8 mouse cellular contexts compared by ENCODE assay signal in genomic region chr12:113219867-113220266, GRCm38 (mm10). TPM values are rescaled to one million over a fixed set of nuclear protein-coding genes. Genes with fewer than 3 reads are reported as not detected.
DNase-seq lines count a peak whose midpoint lies in the region; ATAC-seq and TF ChIP-seq lines count a peak whose summit lies in the region.

No protein-coding gene starts in this region.

- peak; percentile 91 for TF ChIP-seq CTCF in ES-Bruce4 (IDR thresholded peaks at IDR 0.05; ENCODE audit: low read depth, low read length)

- no peaks in the 10 kb centered on the region for H3K36me3 ChIP-seq in heart, embryonic 11.5 days (ENCODE audit: control insufficient read depth, insufficient read depth, low read length)
- H3K36me3 ChIP-seq in ES-Bruce4 (ENCODE audit: control insufficient read depth, insufficient read depth, low read length, poor library complexity, severe bottlenecking), result no peaks in the 10 kb centered on the region

- no peak overlapping the region for H3K4me3 ChIP-seq in heart, embryonic 11.5 days (ENCODE audit: low read depth, low read length)
- H3K4me3 ChIP-seq in ES-Bruce4 (ENCODE audit: low read depth, low read length), result no peak overlapping the region

- TF ChIP-seq POLR2A in ES-Bruce4 (IDR thresholded peaks at IDR 0.05; ENCODE audit: insufficient read depth, low read length), result no peak

- H3K27me3 ChIP-seq in heart, embryonic 11.5 days (ENCODE audit: control insufficient read depth, insufficient read depth, low read length), result no peaks in the 10 kb centered on the region
- no peaks in the 10 kb centered on the region for H3K27me3 ChIP-seq in ES-Bruce4 (ENCODE audit: control insufficient read depth, insufficient read depth, low read length, poor library complexity, severe bottlenecking)

- TF ChIP-seq EP300 in ES-Bruce4 (IDR thresholded peaks at IDR 0.05; ENCODE audit: insufficient read depth, low read depth, low read length), result no peak

- no peaks in the 10 kb centered on the region for H3K4me1 ChIP-seq in heart, embryonic 11.5 days (ENCODE audit: control insufficient read depth, insufficient read depth, low read length)
- no peaks in the 10 kb centered on the region for H3K4me1 ChIP-seq in ES-Bruce4 (ENCODE audit: control insufficient read depth, insufficient read depth, low read length)

- DNase-seq in heart, adult 18-20 months, result peak; percentile 43 to 47
- peak; percentile 65 for DNase-seq in embryo, embryonic 10.5 days (ENCODE audit: low spot score)
- DNase-seq in kidney, postnatal 10 days, result peak; percentile 67
- DNase-seq in thymus, postnatal 10 days (ENCODE audit: low spot score in 2 of 2), result peak; percentile 64 to 82
- no peak for DNase-seq in frontal cortex, postnatal 14 days (ENCODE audit: low spot score in 2 of 2)

- no peak overlapping the region for H3K9ac ChIP-seq in heart, embryonic 11.5 days (ENCODE audit: low read depth, low read length)
- H3K9ac ChIP-seq in ES-Bruce4 (ENCODE audit: low read depth, poor library complexity, severe bottlenecking), result no peak overlapping the region

- no peak overlapping the region for H3K27ac ChIP-seq in heart, embryonic 11.5 days (ENCODE audit: low read depth, low read length)
- no peak overlapping the region for H3K27ac ChIP-seq in ES-Bruce4 (ENCODE audit: insufficient read depth, low read length)

- 49% methylated on average over 4 of the region's 4 CpGs for WGBS in heart, embryonic 11.5 days (ENCODE audit: insufficient replicate concordance)

- no peak overlapping the region for H3K4me2 ChIP-seq in heart, embryonic 11.5 days

- no peak for ATAC-seq in heart, embryonic 11.5 days (replicated peaks; ENCODE audit: insufficient number of reproducible peaks, low FRiP score, low TSS enrichment)
- ATAC-seq in megakaryocyte progenitor cell, adult 5-6 weeks (replicated peaks; ENCODE audit: poor library complexity), result peak; percentile 42

- no peaks in the 10 kb centered on the region for H3K9me3 ChIP-seq in heart, embryonic 11.5 days (replicated peaks; ENCODE audit: control insufficient read depth, low read length)
- no peaks in the 10 kb centered on the region for H3K9me3 ChIP-seq in ES-Bruce4 (replicated peaks; ENCODE audit: control insufficient read depth, insufficient read depth, low read length, poor library complexity, severe bottlenecking)

RNA-seq across cellular contexts. Expression of gene Tmem121, which starts 34.1 kb away (rescaled TPM):
- not detected for total RNA-seq in heart, adult 18-20 months (2021)
- 1.00 and 1.5 TPM in 2 replicates for polyA plus RNA-seq in heart, embryonic 11.5 days (2014; fragmentation: Nextera tagmentation; extraction: Ambion mirVana)
- 4.8 and 5.2 TPM in 2 replicates for polyA plus RNA-seq in ES-Bruce4 (2011; ENCODE audit: insufficient read depth, insufficient read length, low read depth, missing spikeins)
- 0.17 TPM in 1 of 2 replicates, not detected in the other for total RNA-seq in megakaryocyte progenitor cell, adult 5-6 weeks (2015)
- total RNA-seq in megakaryocyte progenitor cell, adult 5-6 weeks (2017), result 0.12 TPM in 1 of 2 replicates, not detected in the other

Comparison
In these comparisons a context has a peak if more than half of its experiments do, and no peak if none do; other contexts are left out.
1. DNase-seq: peak in heart, adult 18-20 months (2 of 2), embryo, embryonic 10.5 days (single experiment), kidney, postnatal 10 days (single experiment) and thymus, postnatal 10 days (2 of 2); none in frontal cortex, postnatal 14 days (0 of 2).